Comparison of ENCODE assay signal across 10 mouse cellular contexts in genomic region chr12:71932433-71933386, GRCm38 (mm10).
DNase-seq lines count a peak whose midpoint lies in the region; ATAC-seq and TF ChIP-seq lines count a peak whose summit lies in the region.
"Had no signal": no experiment of that assay in that cellular context is flagged by ENCODE, and none has a peak within 500 bp of the region (broad histone marks: within the 10 kb centered on the region; RNA-seq: fewer than 3 reads in every experiment).

No protein-coding gene starts in this region.

- intact Hi-C loops in left cerebral cortex, adult 2 months (cut with DNase I), result no loop called here

- H3K4me2 ChIP-seq in intestine, embryonic 16.5 days (ENCODE audit: low read depth, low read length), result no peak overlapping the region

- H3K36me3 ChIP-seq in intestine, embryonic 16.5 days (ENCODE audit: control insufficient read depth, insufficient read depth, low read length), result no peaks in the 10 kb centered on the region
- peaks cover 6% of the 10 kb centered on the region for H3K36me3 ChIP-seq in small intestine, adult 2 months (ENCODE audit: control insufficient read depth, insufficient read depth, low read length)

- H3K4me1 ChIP-seq in intestine, embryonic 16.5 days (ENCODE audit: control insufficient read depth, insufficient read depth, low read length), result peaks cover 10% of the 10 kb centered on the region
- H3K4me1 ChIP-seq in small intestine, adult 2 months (ENCODE audit: control insufficient read depth, insufficient read depth, insufficient read length, low read length), result peaks cover 15% of the 10 kb centered on the region

- no peaks in the 10 kb centered on the region for H3K27me3 ChIP-seq in intestine, embryonic 16.5 days (replicated peaks; ENCODE audit: control insufficient read depth, insufficient read depth, low read length)
- no peaks in the 10 kb centered on the region for H3K27me3 ChIP-seq in small intestine, adult 2 months (ENCODE audit: control insufficient read depth, insufficient read depth, low read length)

- no peak for TF ChIP-seq CTCF in small intestine, adult 2 months (IDR thresholded peaks at IDR 0.05; ENCODE audit: extremely low read depth, insufficient read length, insufficient replicate concordance, low read depth, low read length)
- no peak for TF ChIP-seq CTCF in left cerebral cortex, adult 2 months (IDR thresholded peaks at IDR 0.05)

- no peak overlapping the region for H3K9ac ChIP-seq in intestine, embryonic 16.5 days (ENCODE audit: low read depth, low read length)

- H3K27ac ChIP-seq in intestine, embryonic 16.5 days (ENCODE audit: low read length), result peak overlapping the region; percentile 20; the same call in 1 of the 2 replicates
- H3K27ac ChIP-seq in small intestine, adult 2 months (ENCODE audit: insufficient read depth, low read depth, low read length), result peak overlapping the region; percentile 58
- no peak overlapping the region for H3K27ac ChIP-seq in left cerebral cortex, adult 2 months

- peak; percentile 88 for ATAC-seq in intestine, embryonic 16.5 days

- H3K9me3 ChIP-seq in intestine, embryonic 16.5 days (ENCODE audit: control insufficient read depth, low read length), result no peaks in the 10 kb centered on the region

- no peak for TF ChIP-seq POLR2A in small intestine, adult 2 months (IDR thresholded peaks at IDR 0.05; ENCODE audit: low read depth, low read length)

- WGBS in intestine, embryonic 16.5 days, result 40% methylated on average over 9 of the region's 9 CpGs
- WGBS in small intestine, adult 2 months, result 29% methylated on average over 9 of the region's 9 CpGs

- no peak overlapping the region for H3K4me3 ChIP-seq in intestine, embryonic 16.5 days (ENCODE audit: low read length)
- H3K4me3 ChIP-seq in small intestine, adult 2 months (ENCODE audit: low read depth, low read length), result no peak overlapping the region
- H3K4me3 ChIP-seq in left cerebral cortex, adult 2 months, result no peak overlapping the region

- peak; percentile 19 for DNase-seq in lung, postnatal 10 days
- DNase-seq in lung, adult 18-20 months, result no peak
- no peak for DNase-seq in right cerebral cortex, adult 18-20 months
- no peak for DNase-seq in embryo, embryonic 10 days (ENCODE audit: low spot score)
- no peak for DNase-seq in yolk sac, embryonic 10.5 days (ENCODE audit: low spot score)
- DNase-seq in left cerebral cortex, adult 2 months (ENCODE audit: extremely low spot score in 1 of 2, low spot score in 2 of 2), result no peak
- DNase-seq: cerebellum, adult 9-11 months; gastrocnemius, postnatal 36 days had no signal
